Mouse (Mus musculus): Measurements from ENCODE around the gene Rhot1.

- TF ChIP-seq POLR2A (IDR thresholded peaks at IDR 0.05; ENCODE audit: extremely low read depth, insufficient read depth, low read length), result no peak
- TF ChIP-seq CTCF (IDR thresholded peaks at IDR 0.05; ENCODE audit: extremely low read depth, insufficient read depth, low read length), result no peak
Measured at GRCm38 (mm10) chr11:80168121-80168520, 40.7 kb upstream of the Rhot1 start.
